Mouse (Mus musculus): ENCODE data around the gene Mtus2.

The Mtus2 gene

DNA sequence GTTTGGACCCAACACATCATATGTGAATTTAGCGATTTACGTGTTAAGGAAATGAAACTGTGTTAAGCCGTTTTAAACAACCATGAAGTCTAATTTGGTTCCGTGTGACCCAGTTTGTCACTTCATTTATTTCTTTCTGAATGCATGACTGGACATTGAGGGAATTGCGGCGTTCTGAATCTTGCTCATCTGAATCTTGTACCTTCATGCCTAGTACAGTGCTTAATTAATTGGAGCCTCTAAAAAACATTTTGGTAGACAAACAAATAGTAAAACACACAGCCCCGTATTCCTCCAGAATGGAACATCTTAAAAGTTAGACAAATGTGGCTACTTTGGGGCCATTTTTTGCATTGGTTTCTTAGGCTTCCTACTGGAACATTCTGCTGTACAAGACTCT is 84.5 kb downstream of the Mtus2 start:
- DNase-seq (ENCODE audit: low read depth, low spot score): no peak

DNA sequence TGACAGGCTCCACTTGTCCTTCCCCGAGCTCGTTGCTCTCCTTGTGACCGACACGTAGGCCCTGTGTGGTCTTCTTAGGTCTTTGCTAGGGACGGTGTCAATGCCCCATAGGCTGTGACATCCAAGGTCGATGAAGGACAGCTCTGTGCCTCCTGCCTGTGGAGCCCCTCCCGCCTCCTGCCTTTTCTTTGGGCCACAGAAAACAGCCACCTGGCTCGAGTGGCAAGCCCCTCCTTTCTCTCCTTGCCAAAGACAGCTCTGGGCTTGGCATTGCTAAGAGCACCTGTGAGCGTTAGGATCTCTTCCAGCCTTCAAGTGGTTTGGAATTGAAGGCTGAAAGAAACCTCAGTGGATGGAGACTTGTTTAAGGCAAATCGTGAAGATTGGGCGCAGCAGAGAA is 91.1 kb downstream of the Mtus2 start:
- no peak for DNase-seq (ENCODE audit: low read depth, low spot score)

DNA sequence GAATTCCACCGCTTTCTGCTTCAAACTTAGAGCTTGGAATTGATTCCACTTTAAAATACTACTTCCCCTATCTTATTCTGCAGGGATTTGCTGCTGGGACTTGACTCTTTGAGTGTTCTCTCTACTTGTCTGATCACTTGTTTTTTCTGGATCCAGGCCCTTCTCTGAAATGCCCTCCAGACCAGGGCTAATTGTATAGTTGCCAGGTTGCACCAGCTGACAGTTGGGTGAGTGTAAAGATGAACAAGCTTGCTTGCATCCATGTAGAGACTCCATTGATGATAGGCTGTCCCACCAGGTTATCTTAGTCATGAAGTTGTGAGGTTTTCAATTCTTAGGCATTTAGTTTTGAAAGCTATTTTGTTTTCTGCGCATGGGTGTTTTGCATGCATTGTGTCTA is 92.2 kb downstream of the Mtus2 start:
- DNase-seq (ENCODE audit: low read depth, low spot score): no peak

DNA sequence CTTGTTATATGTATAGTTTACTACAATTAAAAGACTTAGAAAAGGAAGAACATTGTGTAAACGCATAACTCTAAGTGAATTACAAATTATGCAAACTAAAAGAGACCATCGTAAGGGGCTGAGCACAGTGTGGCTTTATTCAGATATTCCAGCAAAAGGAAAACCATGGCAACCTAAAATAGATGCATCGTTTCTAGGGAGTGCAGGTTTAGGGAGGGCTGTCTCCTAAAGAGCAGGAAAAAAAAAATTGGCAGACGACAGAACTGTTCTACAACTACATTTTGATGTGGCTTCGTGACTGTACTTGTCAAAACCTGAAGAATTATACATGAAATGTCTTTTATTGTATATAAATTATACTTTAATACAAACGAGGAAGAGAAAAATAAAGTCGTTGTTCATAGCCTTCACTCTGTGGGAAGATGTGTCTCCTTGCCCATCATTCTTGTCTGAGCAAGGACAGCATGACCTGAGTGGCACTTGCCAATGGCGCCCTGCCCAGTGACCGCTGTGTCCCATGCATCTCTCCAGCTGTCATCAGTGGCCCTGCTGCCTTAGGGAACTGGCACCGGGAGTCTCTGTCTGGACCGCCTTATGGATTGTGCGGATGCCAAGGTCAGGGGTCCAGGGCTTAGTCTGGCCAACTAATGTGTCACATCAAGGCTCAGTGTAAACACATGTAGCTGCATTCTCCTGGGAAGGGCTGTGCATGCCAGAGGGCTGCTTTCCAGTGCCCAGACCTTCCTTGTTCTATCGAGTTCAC is 95.9 kb downstream of the Mtus2 start:
- DNase-seq (ENCODE audit: low read depth, low spot score): no peak

DNA sequence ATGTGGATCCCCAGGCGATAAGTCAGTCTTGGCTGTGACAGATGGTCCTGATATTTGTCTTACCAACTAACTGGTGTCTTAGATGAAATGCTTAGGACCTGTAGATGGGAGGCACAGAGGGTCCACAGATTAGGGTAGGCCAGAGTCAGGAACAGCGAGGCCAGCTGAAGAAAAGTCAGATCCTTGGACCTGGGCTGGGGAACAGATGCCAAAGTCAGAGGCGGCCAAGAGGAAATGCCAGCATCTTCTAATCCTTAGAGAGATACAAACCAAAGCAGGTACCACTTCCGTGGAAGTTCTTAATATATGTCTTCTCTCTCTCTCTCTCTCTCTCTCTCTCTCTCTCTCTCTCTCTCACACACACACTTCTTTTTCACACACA is 96.5 kb downstream of the Mtus2 start:
- no peak for DNase-seq (ENCODE audit: low read depth, low spot score)

DNA sequence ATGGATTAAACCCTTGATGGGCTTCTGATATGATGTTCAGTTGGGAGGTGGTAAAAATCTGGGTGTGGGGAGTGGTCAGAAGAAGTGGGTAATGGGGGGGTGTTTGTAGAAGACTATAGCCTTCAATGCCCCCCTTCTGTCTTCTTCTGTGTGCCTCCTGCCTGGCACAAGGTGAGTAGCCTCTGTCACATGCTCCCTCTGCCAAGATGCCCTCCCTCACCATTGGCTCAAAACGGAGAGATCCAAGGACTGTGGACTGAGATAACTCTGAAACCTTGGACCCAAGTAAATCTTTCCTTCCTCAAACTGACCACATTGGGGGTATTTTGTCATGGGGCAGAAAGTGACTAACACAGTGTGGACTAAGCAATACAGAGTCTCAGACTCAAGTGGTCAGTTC is 99.7 kb downstream of the Mtus2 start:
- DNase-seq (ENCODE audit: low read depth, low spot score): no peak

DNA sequence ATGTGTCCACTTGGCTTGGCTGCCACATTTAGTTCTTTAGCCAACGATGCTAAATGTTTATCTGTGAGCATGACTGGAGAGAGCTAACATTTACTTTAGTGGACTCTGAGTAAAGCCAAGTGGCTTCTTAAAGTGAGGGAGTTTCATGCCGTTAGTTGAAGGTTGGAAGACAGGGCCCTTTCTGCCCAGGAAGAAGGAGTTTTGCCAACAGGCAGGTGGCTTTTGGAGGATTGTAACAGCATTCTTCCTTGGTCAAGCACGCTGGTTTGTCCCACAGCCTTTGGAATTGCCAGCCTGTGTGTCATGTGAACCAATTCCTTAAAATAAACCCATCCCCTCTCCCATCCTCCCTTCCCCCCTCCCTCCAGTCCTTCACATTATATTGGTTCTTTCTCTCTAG is 100.3 kb downstream of the Mtus2 start:
- no peak for DNase-seq (ENCODE audit: low read depth, low spot score)

DNA sequence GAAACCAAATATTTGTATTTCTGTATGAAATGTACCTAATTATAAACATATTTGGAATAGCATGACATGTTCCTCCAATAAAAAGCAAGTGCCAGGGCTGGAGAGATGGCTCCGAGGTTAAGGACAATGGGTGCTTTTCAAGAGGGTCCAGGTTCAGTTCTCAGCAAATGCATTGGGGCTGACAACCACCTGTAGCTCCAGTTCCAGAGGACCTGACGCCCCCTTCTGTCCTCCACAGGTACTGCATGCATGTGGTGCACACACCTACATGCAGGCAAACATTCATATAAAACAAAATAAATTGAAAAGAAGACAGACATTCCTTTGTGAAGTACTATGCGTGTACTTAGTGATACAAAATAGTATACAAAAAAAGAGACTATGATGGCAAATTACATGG is 102.2 kb downstream of the Mtus2 start:
- no peak for DNase-seq (ENCODE audit: low read depth, low spot score)

DNA sequence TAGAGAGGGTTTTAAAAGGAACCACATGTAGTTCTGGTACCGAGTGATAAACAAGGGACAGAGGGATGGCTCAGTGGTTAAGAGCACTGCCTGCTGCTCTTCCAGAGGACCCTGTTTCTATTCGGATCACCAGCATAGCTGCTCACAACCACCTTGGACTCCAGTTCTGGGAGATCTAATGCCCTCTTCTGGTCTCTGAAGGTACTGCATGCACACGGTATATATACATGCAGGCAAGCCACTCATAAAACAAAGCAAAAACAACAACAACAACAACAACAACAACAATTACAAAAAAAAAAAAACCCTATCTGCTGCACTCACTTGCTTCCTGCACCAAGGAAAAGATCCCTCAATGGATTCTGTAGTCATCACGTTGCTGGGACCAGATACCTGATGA is 104.7 kb downstream of the Mtus2 start:
- DNase-seq (ENCODE audit: low read depth, low spot score): no peak

DNA sequence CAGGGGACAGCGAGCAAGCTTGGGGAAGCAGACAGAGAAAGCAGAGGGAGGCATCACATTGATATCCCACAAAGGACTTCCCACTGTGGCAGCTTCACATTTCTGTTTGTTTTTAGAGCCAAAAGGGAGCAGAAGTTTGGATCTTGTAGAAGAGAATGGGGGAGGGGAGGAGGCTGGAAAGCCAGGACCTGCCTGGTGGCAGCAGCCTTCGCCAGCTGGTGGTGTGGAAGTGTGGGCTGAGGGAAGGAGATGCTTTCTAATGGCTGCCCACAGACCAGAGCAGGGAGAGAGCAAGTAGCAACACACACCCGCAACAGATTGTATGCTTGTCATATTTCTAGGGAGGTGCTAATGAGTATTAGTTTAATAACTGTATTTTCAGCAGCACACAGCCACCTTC is 106.6 kb downstream of the Mtus2 start:
- DNase-seq (ENCODE audit: low read depth, low spot score): no peak

DNA sequence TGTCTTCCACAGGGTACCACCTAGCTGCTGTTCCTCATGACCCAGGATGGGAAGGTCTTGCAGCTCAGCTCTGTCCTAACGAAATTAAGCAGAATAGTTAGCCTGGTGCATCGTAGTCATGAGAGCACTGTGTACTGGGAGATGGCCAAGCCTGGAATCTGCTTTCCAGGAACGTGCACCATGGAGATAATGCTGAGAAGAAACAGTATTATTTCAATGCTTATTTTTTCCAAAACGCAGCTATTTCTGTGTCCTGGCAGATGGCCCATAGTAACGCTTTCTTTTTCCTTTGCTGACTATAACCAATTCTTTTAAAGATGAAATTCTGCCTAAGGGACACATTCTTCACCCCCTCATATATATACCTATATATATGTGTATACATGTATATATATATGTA is 108.1 kb downstream of the Mtus2 start:
- no peak for DNase-seq (ENCODE audit: low read depth, low spot score)

DNA sequence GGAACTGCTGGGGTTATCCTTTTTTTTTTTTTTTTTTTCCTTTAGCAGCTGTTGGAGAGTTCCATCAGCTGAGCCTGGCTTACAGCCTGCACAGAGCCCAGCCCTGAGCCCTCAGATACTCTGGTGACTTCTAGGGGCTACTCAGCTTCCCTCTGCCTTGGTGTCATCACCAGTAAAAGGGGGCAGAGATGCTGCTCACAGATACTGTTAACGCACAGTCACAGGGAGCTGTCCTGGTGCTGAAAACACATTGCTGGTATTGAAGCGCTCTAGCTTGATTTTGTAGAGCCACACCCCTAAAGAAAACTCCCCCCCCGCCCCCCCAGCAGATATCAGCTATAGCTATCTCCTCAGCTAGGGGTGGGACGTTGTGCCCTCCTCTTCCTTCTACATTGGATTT is 112.8 kb downstream of the Mtus2 start:
- DNase-seq (ENCODE audit: low read depth, low spot score): no peak

DNA sequence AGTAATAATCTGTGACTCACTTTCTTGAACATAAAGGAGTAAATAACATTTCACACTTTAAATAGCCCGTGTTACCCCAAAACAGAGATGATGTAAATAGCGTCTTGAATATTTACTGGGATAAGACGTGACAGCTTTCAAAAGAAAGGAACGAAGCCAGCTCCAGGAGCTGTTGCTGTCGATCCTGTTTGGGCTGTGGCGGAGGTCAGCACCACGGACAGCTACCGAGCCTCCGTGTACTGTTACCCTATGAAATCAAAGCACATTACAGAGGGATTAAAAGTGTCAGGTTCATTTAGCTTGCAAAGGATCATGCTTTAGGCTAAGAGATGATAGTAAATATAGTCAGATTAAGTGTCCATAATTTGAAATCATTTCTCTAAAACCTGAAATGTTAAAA is 114.7 kb downstream of the Mtus2 start:
- no peak for DNase-seq (ENCODE audit: low read depth, low spot score)

DNA sequence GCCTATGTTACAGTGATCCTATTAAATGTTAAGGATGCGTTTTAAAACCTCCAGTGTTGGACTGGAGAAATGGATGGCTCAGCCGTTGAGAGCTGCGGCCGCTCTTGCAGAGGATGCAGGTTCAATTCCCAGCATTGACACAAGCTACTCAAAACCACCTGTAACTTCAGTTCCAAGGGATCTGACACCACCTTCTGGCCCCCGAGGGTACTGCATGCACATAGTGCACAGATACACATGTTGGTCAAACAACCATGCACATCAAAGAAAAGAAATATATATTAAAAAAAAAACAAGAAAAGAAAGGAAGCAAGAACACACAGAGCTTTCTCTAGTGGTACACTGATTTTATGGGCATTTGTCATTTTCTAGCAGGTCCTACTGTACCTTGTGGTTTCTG is 116.3 kb downstream of the Mtus2 start:
- no peak for DNase-seq (ENCODE audit: low read depth, low spot score)

DNA sequence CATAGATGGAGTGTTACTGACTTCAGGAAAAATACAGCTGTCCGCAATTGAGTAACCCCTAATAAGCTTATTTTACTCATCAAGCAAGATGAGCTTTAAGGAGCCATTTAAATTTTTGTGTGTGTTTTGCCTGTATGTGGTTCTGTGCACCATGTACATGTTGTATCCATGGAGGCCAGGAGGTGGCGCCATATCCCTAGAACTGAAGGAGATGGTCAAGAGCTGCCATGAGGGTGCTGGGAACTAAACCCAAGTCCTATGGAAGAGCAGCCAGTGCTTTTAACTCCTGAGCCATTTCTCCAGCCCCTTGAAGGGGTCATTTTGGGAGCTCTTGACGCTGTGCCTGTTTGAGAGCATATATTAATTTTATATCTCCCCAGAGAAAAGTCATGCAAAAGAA is 122.6 kb downstream of the Mtus2 start:
- no peak for DNase-seq (ENCODE audit: low read depth, low spot score)

DNA sequence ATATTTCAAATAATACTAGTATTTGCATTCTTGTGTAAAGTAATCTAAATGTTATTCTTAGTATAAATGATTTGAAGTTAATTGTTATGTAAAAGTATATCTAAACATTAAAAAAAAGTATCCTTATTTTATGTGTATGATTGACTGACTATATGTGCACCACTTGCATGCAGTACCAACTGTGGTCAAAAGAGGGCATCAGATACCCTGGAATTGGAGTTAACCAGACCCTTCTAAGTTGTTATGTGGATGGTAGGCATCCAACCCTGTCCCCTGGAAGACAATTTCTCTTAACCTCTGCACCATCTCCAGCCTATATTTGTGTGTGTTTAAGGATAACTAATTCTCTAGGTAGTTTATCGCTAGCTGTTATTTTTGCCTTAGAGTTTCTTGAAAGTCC is 126.4 kb downstream of the Mtus2 start:
- no peak for DNase-seq (ENCODE audit: low read depth, low spot score)

DNA sequence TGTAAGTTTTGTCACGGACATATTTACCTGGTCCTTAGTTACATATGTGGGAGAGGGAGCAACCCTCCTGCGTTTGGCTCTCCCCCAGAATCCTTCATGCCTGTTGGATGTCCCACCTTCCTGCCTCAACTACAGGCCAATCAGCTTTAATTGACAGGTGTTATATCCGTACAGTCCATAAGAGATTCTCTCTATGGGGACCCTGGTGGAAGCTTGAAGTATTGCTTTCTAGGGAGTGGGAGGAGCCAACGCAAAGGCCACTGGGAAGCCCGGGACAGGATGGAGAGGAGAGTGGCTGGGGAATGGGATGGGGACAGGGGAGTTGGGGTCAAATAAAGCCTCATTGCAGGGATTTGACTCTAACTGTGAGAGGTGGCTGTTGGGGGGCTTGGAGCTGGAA is 127.6 kb downstream of the Mtus2 start:
- DNase-seq (ENCODE audit: low read depth, low spot score): no peak

DNA sequence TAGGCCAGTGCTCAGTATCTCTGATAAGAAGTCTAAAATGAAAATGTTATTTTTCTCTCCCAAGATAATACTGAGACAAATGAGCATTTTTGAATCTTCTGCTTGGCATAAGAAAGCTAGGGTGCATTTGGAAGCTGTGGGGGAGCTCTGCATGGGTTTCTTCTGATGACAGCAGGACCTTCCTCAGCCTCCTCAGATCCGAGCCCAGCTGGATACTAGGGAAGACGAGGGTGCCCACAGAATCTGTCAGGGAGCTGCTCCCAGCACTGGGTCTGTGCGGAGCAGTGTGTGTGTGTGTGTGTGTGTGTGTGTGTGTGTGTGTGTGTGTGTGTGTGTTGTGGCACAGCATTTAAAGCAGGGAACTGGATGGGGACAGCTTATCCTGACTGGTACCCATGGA is 130.7 kb downstream of the Mtus2 start:
- DNase-seq (ENCODE audit: low read depth, low spot score): no peak

DNA sequence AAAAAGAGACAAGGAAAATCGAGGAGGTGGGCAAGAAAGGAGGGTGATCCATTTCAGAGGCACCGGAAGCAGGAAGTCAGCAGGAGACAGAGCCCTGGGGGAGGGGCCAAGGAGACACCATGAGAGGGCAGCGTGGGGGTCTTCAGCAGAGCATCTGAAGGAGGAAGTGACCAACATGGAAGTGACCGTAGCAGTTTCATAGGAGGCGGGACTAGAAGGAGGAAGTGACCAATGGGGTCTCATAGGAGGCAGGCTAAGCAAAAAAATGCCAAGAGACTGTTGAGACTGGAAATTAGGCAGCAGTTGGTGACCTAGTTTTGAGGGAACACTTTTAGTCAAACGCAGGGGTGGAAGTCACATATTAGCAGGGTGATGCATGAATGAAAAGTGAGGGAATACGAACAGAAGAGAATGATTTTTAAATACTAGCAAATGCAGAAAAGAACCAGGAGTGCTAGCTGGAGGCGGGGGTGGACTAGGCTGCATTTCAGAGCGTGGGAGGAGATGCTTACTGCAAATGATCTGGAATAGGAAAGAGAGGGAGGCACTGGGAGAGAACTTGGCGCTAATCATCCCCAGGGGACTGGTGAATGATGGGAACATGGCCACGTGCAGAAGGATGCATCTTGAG is 133.2 kb downstream of the Mtus2 start:
- DNase-seq (ENCODE audit: low read depth, low spot score): no peak

DNA sequence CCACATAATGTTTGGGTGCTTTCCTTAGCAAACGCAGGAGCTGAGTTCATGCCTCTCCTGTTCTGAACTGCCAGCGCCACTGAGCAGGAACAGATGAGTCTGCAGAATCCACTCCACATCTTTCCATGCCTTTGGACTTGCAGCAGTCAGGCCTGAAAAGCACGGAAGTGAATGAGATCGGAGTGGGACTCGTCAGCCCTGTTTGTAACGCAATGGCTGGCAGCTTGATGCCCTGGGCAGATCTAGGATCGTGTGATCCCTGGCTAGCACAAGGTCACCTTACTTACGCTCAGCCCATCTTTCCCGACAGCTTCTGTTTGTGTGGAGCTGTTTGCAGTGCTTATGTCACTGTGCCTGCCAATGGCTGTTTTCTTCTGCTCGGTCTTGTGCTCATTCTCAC is 137.5 kb downstream of the Mtus2 start:
- DNase-seq (ENCODE audit: low read depth, low spot score): no peak

DNA sequence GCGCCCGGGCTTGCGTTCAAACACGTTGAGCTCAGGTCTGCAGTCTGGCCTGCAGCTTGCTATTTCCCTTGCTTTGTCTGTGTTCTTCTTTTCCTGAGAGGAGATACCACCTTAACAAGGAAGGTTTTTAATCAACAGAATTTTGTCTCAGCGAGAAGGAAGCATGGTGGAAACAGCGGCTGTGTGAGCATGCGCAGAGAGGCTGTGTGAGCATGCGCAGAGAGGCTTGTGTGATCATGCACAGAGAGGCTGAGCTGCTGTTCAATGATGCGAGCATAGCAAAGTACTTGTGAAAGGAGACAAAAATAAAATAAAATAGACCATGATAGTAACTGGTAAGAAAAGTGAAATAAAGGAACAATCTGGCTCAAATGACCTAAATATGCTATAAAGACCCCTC is 142.2 kb downstream of the Mtus2 start:
- no peak for DNase-seq (ENCODE audit: low read depth, low spot score)

DNA sequence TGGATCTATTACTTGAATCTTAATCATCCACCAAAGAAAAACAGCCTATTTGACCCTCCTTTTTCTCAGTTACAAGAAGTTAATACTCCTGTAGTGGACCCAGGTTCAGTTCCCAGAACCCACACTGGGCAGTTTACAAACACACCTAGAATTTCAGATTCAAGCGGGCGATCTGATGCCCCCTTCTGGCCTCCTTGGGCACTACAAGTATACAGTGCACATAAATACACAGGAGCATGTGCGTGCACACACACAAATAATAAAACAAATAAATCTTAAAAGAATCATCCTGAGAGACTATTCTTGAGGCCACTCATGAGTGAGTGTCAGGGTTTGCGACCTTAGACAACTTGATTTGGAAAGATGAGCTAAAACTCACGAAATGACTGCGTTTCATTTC is 150.2 kb downstream of the Mtus2 start:
- DNase-seq (ENCODE audit: low read depth, low spot score): no peak

DNA sequence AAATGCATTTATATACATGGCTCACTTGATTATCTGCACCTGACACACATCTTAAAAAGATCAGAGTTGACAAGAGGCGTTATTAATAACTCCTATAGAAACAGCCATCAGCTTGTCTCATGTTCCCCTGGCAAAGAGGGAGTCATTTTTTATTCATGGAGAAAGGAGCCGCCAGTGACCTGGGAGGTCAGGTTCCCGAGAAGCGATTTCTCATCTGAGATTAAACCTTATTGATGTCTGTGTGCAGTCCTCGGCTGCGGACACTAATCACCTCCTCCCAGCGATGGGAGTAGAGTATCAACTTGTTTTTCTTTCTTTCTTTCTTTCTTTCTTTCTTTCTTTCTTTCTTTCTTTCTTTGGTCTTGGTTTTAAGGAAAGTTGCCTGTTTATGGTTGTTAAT is 150.8 kb downstream of the Mtus2 start:
- DNase-seq (ENCODE audit: low read depth, low spot score): no peak

DNA sequence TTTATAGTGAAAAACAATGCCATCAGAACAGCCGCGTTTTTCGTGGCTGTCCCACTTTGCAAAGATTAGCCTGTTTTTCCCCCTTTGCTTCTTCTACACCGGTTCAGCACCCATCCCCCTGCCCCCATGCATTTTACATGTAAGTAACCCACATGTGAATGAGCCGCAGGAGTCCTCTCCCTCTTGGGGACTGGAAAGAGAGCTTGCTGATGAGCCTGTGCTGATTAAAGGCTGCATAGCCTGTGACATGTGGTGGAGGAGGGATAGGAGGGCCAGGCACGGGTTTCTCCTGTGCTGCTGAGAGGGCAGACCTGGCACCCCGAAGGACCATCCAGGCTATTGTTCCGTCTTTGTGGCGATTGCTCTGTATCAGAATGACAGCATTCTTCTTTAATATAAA is 151.2 kb downstream of the Mtus2 start:
- no peak for DNase-seq (ENCODE audit: low read depth, low spot score)

Measured in c-Kit-negative CD71-positive TER-119-positive erythroid progenitor cells, embryonic 14.5 days (primary cell).